Mouse (Mus musculus): ENCODE measurements around the gene Nhsl1.

- no peak for TF ChIP-seq CTCF (IDR thresholded peaks at IDR 0.05; ENCODE audit: extremely low read depth, insufficient read length, insufficient replicate concordance, low read depth, low read length)
- no peak for TF ChIP-seq POLR2A (IDR thresholded peaks at IDR 0.05; ENCODE audit: low read depth, low read length)
Observed at GRCm38 (mm10) chr10:18482558-18483141, 163.9 kb downstream of the Nhsl1 start.
